Mouse (Mus musculus) MEL (cell line): ENCODE measurements around the gene Stk4.

Experiments
- CTCF ChIP-seq, 3 experiments: IDR thresholded peaks in 2 of 3; conservative IDR thresholded peaks in 1 of 3; 2 replicates each; pipeline ENCODE4 v1.5.1; 2011 to 2012; ENCODE audit warnings: low read length in 3 of 3, low read depth in 2 of 3, mild to moderate bottlenecking in 2 of 3, improper control_type of control experiment in 1 of 3, inconsistent platforms in 1 of 3, mixed read lengths in 1 of 3, moderate library complexity in 1 of 3; ENCODE audit not compliant: control insufficient read depth in 1 of 3, insufficient read depth in 1 of 3, poor library complexity in 1 of 3, severe bottlenecking in 1 of 3
- E2F4 ChIP-seq: IDR thresholded peaks from 2 replicates; pipeline ENCODE4 v1.6.1; 2011; ENCODE audit warnings: low read depth, low read length, improper control_type of control experiment, borderline replicate concordance
- ELF1 ChIP-seq: IDR thresholded peaks from 2 replicates; pipeline ENCODE4 v1.6.1; 2014; ENCODE audit warnings: low read depth, mild to moderate bottlenecking, inconsistent platforms, low read length, improper control_type of control experiment, moderate library complexity
- JUND ChIP-seq: IDR thresholded peaks from 2 replicates; pipeline ENCODE4 v1.6.1; 2011; ENCODE audit warnings: low read depth, mild to moderate bottlenecking, improper control_type of control experiment, low read length
- MAX ChIP-seq: IDR thresholded peaks from 2 replicates; pipeline ENCODE4 v1.6.1; 2011; ENCODE audit warnings: low read length, improper control_type of control experiment
- POLR2A ChIP-seq, 2 experiments: IDR thresholded peaks; 2 replicates each; pipeline ENCODE4 v1.6.1; 2011 to 2012; ENCODE audit warnings: low read length in 2 of 2, mild to moderate bottlenecking in 2 of 2, control low read depth in 1 of 2, improper control_type of control experiment in 1 of 2, low read depth in 1 of 2, moderate library complexity in 1 of 2; ENCODE audit not compliant: control insufficient read depth in 1 of 2, insufficient read depth in 1 of 2, poor library complexity in 1 of 2
- POLR2AphosphoS2 ChIP-seq: IDR thresholded peaks from 2 replicates; pipeline ENCODE4 v1.6.1; 2011; ENCODE audit warnings: low read length, improper control_type of control experiment
- RCOR1 ChIP-seq: IDR thresholded peaks from 2 replicates; pipeline ENCODE4 v1.6.1; 2012; ENCODE audit warnings: low read depth, mild to moderate bottlenecking, inconsistent platforms, low read length, improper control_type of control experiment
- TBP ChIP-seq: IDR thresholded peaks from 2 replicates; pipeline ENCODE4 v1.8.0; 2011; ENCODE audit warnings: low read depth, low read length, improper control_type of control experiment
- USF2 ChIP-seq, 2 experiments: IDR thresholded peaks; 2 replicates each; pipeline ENCODE4 v1.6.1; 2011 to 2012; ENCODE audit warnings: improper control_type of control experiment in 2 of 2, low read length in 2 of 2, borderline replicate concordance in 1 of 2, inconsistent platforms in 1 of 2, low read depth in 1 of 2, mild to moderate bottlenecking in 1 of 2; ENCODE audit not compliant: insufficient read depth in 1 of 2
- ZKSCAN1 ChIP-seq: IDR thresholded peaks from 2 replicates; pipeline ENCODE4 v1.6.1; 2012; ENCODE audit warnings: low read depth, mild to moderate bottlenecking, inconsistent platforms, low read length, improper control_type of control experiment, moderate library complexity

GRCm38 (mm10) chr2:164047197-164047690 lies 22.9 kb upstream of the Stk4 start:
- TF ChIP-seq POLR2A (IDR thresholded peaks at IDR 0.05; ENCODE audit: control insufficient read depth in 1 of 2, insufficient read depth in 1 of 2, low read depth in 1 of 2, low read length in 2 of 2, poor library complexity in 1 of 2) (no peak), E2F4 (no peak), ZKSCAN1 (no peak), TBP (no peak), CTCF (IDR thresholded peaks at IDR 0.05 in 2 of 3, conservative IDR thresholded peaks at IDR 0.05 in 1 of 3; ENCODE audit: control insufficient read depth in 1 of 3, insufficient read depth in 1 of 3, low read depth in 2 of 3, low read length in 3 of 3, poor library complexity in 1 of 3, severe bottlenecking in 1 of 3) (no peak), USF2 (IDR thresholded peaks at IDR 0.05; ENCODE audit: borderline replicate concordance in 1 of 2, insufficient read depth in 1 of 2, low read depth in 1 of 2, low read length in 2 of 2) (no peak), MAX (no peak), POLR2AphosphoS2 (no peak), RCOR1 (no peak), ELF1 (no peak), JUND (no peak)
